Mouse (Mus musculus) bone marrow, adult 2 months (tissue): ENCODE measurements around the gene Slc24a1. TPM values are rescaled to one million over a fixed set of nuclear protein-coding genes. Genes with fewer than 3 reads are reported as not detected.
A peak's percentile ranks its signal among the peaks of the same experiment; 100 is the strongest.

Experiments
- H3K27ac ChIP-seq: fragments of 200-500 bp; 2 replicates; pipeline ENCODE4 v1.5.1; 2012; ENCODE audit warnings: low read depth, mild to moderate bottlenecking, control low read depth, inconsistent platforms, low read length; ENCODE audit not compliant: control insufficient read depth, poor library complexity, insufficient read depth
- H3K4me1 ChIP-seq: fragments of 200-500 bp; 2 replicates; pipeline ENCODE4 v1.6.1; 2011; ENCODE audit warnings: low read length; ENCODE audit not compliant: control insufficient read depth, insufficient read depth
- H3K4me3 ChIP-seq: fragments of 200-500 bp; replicated peaks from 2 replicates; pipeline ENCODE3; 2011; ENCODE audit warnings: mild to moderate bottlenecking, low read depth, low read length, control low read depth; ENCODE audit not compliant: control insufficient read depth
- CTCF ChIP-seq: fragments of 200-500 bp; IDR thresholded peaks from 2 replicates; pipeline ENCODE4 v1.5.1; 2011; ENCODE audit warnings: low read length, control low read depth; ENCODE audit not compliant: control insufficient read depth, insufficient read depth
- POLR2A ChIP-seq: fragments of 200-500 bp; IDR thresholded peaks from 2 replicates; pipeline ENCODE4 v1.6.1; 2011; ENCODE audit warnings: low read depth, mild to moderate bottlenecking, control low read depth, low read length, borderline replicate concordance; ENCODE audit not compliant: control insufficient read depth
- WGBS: fragments of 180-500 bp; shearing (Covaris S2); methylation state at CpG from one replicate; pipeline ENCODE4 v1.1.7; 2018; 5-methylcytosine and 5-hydroxymethylcytosine counted together
- polyA plus RNA-seq: library from polyadenylated mRNA; stranded (reverse); fragments of >200 nt; gene quantifications from 2 replicates; pipeline ENCODE4 v1.2.4, GENCODE M21; 2011; ENCODE audit warnings: low replicate concordance; ENCODE audit not compliant: missing spikeins, insufficient read depth, insufficient read length

The Slc24a1 gene
- polyA plus RNA-seq, 1 experiment: not detected

GRCm38 (mm10) chr9:64926201-64926991 lies 25.0 kb downstream of the Slc24a1 start:
- 41% methylated on average over 8 of the region's 8 CpGs for WGBS
- H3K4me1 ChIP-seq: no peaks in the 10 kb centered on the region
- TF ChIP-seq CTCF (no peak), POLR2A (no peak)
- H3K27ac ChIP-seq: no peak overlapping the region
- H3K4me3 ChIP-seq: no peak overlapping the region

GRCm38 (mm10) chr9:64925771-64926170 lies 25.6 kb downstream of the Slc24a1 start:
- TF ChIP-seq CTCF: no peak
- no peak for TF ChIP-seq POLR2A
- H3K4me3 ChIP-seq: no peak overlapping the region
- H3K27ac ChIP-seq: no peak overlapping the region
- WGBS: 24% methylated on average over 5 of the region's 5 CpGs
- H3K4me1 ChIP-seq: no peaks in the 10 kb centered on the region

- 73% methylated on average over 16 of the region's 16 CpGs for WGBS
- TF ChIP-seq POLR2A: no peak
- TF ChIP-seq CTCF: no peak
- H3K4me3 ChIP-seq: peak overlapping the region; percentile 39
- H3K4me1 ChIP-seq: no peaks in the 10 kb centered on the region; the same call in 1 of the 2 replicates
- H3K27ac ChIP-seq: no peak overlapping the region
Measured at GRCm38 (mm10) chr9:64918560-64918959, 32.8 kb downstream of the Slc24a1 start.

GRCm38 (mm10) chr9:64914629-64915028 lies 36.8 kb downstream of the Slc24a1 start:
- WGBS: 18% methylated on average over 4 of the region's 4 CpGs
- no peak overlapping the region for H3K27ac ChIP-seq
- no peaks in the 10 kb centered on the region; the same call in 1 of the 2 replicates for H3K4me1 ChIP-seq
- no peak overlapping the region for H3K4me3 ChIP-seq
- TF ChIP-seq CTCF (no peak), POLR2A (no peak)

- no peak overlapping the region for H3K4me3 ChIP-seq
- WGBS: 82% methylated on average over 2 of the region's 2 CpGs
- TF ChIP-seq CTCF: no peak
- no peak for TF ChIP-seq POLR2A
Measured at GRCm38 (mm10) chr9:64913973-64914372, 37.4 kb downstream of the Slc24a1 start.

GRCm38 (mm10) chr9:64913406-64913805 lies 38.0 kb downstream of the Slc24a1 start:
- Histone ChIP-seq H3K27ac (no peak overlapping the region), H3K4me3 (no peak overlapping the region), H3K4me1 (no peaks in the 10 kb centered on the region; the same call in 1 of the 2 replicates)
- 97% methylated on average over 4 of the region's 4 CpGs for WGBS
- TF ChIP-seq CTCF (no peak), POLR2A (no peak)

More at GRCm38 (mm10) chr9:64913973-64914372, 37.4 kb downstream of the Slc24a1 start:
- Histone ChIP-seq H3K4me1 (no peaks in the 10 kb centered on the region; the same call in 1 of the 2 replicates), H3K27ac (no peak overlapping the region)

GRCm38 (mm10) chr9:64907441-64907840 lies 44.0 kb downstream of the Slc24a1 start:
- TF ChIP-seq CTCF (no peak), POLR2A (no peak)
- 92% methylated on average over 3 of the region's 3 CpGs for WGBS
- Histone ChIP-seq H3K4me3 (no peak overlapping the region), H3K27ac (no peak overlapping the region), H3K4me1 (no peaks in the 10 kb centered on the region)

- TF ChIP-seq POLR2A (no peak), CTCF (no peak)
- Histone ChIP-seq H3K4me1 (no peaks in the 10 kb centered on the region), H3K27ac (no peak overlapping the region), H3K4me3 (no peak overlapping the region)
- 89% methylated on average over 14 of the region's 14 CpGs for WGBS
Measured at GRCm38 (mm10) chr9:64904917-64905640, 46.3 kb downstream of the Slc24a1 start.
